Mouse (Mus musculus): ENCODE measurements around the gene Slc27a3. TPM values are rescaled to one million over a fixed set of nuclear protein-coding genes. Genes with fewer than 3 reads are reported as not detected.

Gene Slc27a3
- total and polyA plus RNA-seq, 3 experiments: 1.3 to 2.6 (median 1.9) TPM

- dilution Hi-C loops (cut with MboI; ENCODE audit: extremely low pct_ligation_motif_present, extremely low pct_unique_long_range_greater_than_20kb, low sequenced_read_pairs): no loop called here
- Histone ChIP-seq H3K9ac (ENCODE audit: insufficient read depth, low read depth) (no peak overlapping the region), H3K4me2 (ENCODE audit: insufficient read depth, low read depth, poor library complexity, severe bottlenecking) (no peak overlapping the region), H3K4me1 (ENCODE audit: control insufficient read depth in 1 of 2, insufficient read depth in 2 of 2) (no peaks in the 10 kb centered on the region), H3K27me3 (replicated peaks) (no peaks in the 10 kb centered on the region), H3K4me3 (replicated peaks in 1 of 3; ENCODE audit: low read depth in 2 of 3, low read length in 2 of 3, poor library complexity in 1 of 3) (no peak overlapping the region), H3K27ac (ENCODE audit: insufficient read depth, low read depth) (no peak overlapping the region), H3K9me3 (replicated peaks; ENCODE audit: low read length) (no peaks in the 10 kb centered on the region), H3K79me2 (replicated peaks; ENCODE audit: control insufficient read depth, extremely low read depth, insufficient read depth, poor library complexity, severe bottlenecking) (no peaks in the 10 kb centered on the region), H3K36me3 (replicated peaks in 1 of 2; ENCODE audit: control insufficient read depth in 1 of 2, insufficient read depth in 1 of 2, low read length in 1 of 2) (peaks cover 89 to 100% of the 10 kb centered on the region in 2 experiments)
- in situ Hi-C loops (cut with MboI; ENCODE audit: low pct_ligation_motif_present, low pct_unique_long_range_greater_than_20kb, low sequenced_read_pairs): no loop called here
- no peak for DNase-seq (ENCODE audit: extremely low read depth)
- TF ChIP-seq ZMIZ1 (IDR thresholded peaks at IDR 0.05; ENCODE audit: low read depth, low read length): no peak
- no peak for TF ChIP-seq MAX (IDR thresholded peaks at IDR 0.05; ENCODE audit: low read length)
- TF ChIP-seq JUND (conservative IDR thresholded peaks at IDR 0.05; ENCODE audit: low read depth, low read length): no peak
- no peak for TF ChIP-seq RCOR1 (conservative IDR thresholded peaks at IDR 0.05; ENCODE audit: low read depth, low read length)
- TF ChIP-seq USF2 (conservative IDR thresholded peaks at IDR 0.05; ENCODE audit: low read depth, low read length): no peak
- no peak for TF ChIP-seq EP300 (IDR thresholded peaks at IDR 0.05; ENCODE audit: low read length)
- TF ChIP-seq USF1 (IDR thresholded peaks at IDR 0.05; ENCODE audit: low read depth, low read length): no peak
- TF ChIP-seq IRF4 (IDR thresholded peaks at IDR 0.05; ENCODE audit: low read depth, low read length): no peak
- no peak for TF ChIP-seq ETS1 (conservative IDR thresholded peaks at IDR 0.05; ENCODE audit: low read depth, low read length)
- TF ChIP-seq POLR2A (IDR thresholded peaks at IDR 0.05; ENCODE audit: low read depth, low read length): no peak
- TF ChIP-seq CTCF (conservative IDR thresholded peaks at IDR 0.05 in 1 of 2, IDR thresholded peaks at IDR 0.05 in 1 of 2; ENCODE audit: low read depth in 2 of 2, low read length in 2 of 2): no peak
- no peak for TF ChIP-seq SMC3 (IDR thresholded peaks at IDR 0.05; ENCODE audit: low read depth, low read length)
- no peak for TF ChIP-seq MEF2A (IDR thresholded peaks at IDR 0.05; ENCODE audit: borderline replicate concordance, low read depth, low read length)
- no peak for TF ChIP-seq SIN3A (IDR thresholded peaks at IDR 0.05; ENCODE audit: low read length)
- TF ChIP-seq HCFC1 (IDR thresholded peaks at IDR 0.05; ENCODE audit: low read depth, low read length): no peak
- TF ChIP-seq MXI1 (IDR thresholded peaks at IDR 0.05; ENCODE audit: low read depth, low read length): no peak
- TF ChIP-seq CHD2 (IDR thresholded peaks at IDR 0.05; ENCODE audit: low read length): no peak
These were observed 16.7 kb upstream of the Slc27a3 start for GRCm38 (mm10) chr3:90406414-90406813.

DNA sequence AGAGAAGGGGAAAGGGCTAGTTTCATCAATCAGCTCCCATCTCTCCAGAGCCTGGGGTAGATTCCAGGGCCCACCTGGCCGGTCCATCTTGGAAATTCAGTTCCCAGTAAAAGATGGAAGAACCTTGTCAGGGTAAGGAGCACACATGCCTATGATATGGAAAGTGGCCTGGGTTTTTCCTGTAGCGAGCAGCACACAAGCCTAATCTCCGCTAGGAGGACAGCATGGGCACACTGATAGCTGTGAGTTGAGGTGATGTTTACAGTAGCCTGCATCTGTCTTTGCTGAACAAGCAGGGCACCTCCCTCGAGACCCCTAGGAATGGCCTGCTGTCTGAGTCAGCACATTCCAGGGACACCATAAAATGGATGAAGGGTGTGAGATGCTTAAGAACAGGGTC lies 14.9 kb upstream of the Slc27a3 start:
- Histone ChIP-seq H3K27me3 (replicated peaks) (no peaks in the 10 kb centered on the region), H3K4me3 (replicated peaks in 1 of 3; ENCODE audit: low read depth in 2 of 3, low read length in 2 of 3, poor library complexity in 1 of 3) (no peak overlapping the region), H3K4me2 (ENCODE audit: insufficient read depth, low read depth, poor library complexity, severe bottlenecking) (no peak overlapping the region), H3K27ac (ENCODE audit: insufficient read depth, low read depth) (no peak overlapping the region), H3K36me3 (replicated peaks in 1 of 2; ENCODE audit: control insufficient read depth in 1 of 2, insufficient read depth in 1 of 2, low read length in 1 of 2) (peaks cover 95 to 100% of the 10 kb centered on the region in 2 experiments), H3K79me2 (replicated peaks; ENCODE audit: control insufficient read depth, extremely low read depth, insufficient read depth, poor library complexity, severe bottlenecking) (no peaks in the 10 kb centered on the region), H3K9me3 (replicated peaks; ENCODE audit: low read length) (no peaks in the 10 kb centered on the region), H3K9ac (ENCODE audit: insufficient read depth, low read depth) (no peak overlapping the region), H3K4me1 (ENCODE audit: control insufficient read depth in 1 of 2, insufficient read depth in 2 of 2) (no peaks in the 10 kb centered on the region)
- no peak for TF ChIP-seq ELF1 (IDR thresholded peaks at IDR 0.05; ENCODE audit: low read depth, low read length)
- TF ChIP-seq ZKSCAN1 (IDR thresholded peaks at IDR 0.05; ENCODE audit: borderline replicate concordance, low read depth, low read length): no peak
- no peak for TF ChIP-seq IRF4 (IDR thresholded peaks at IDR 0.05; ENCODE audit: low read depth, low read length)
- TF ChIP-seq RCOR1 (conservative IDR thresholded peaks at IDR 0.05; ENCODE audit: low read depth, low read length): no peak
- TF ChIP-seq NRF1 (IDR thresholded peaks at IDR 0.05; ENCODE audit: low read depth, low read length): no peak
- TF ChIP-seq MAX (IDR thresholded peaks at IDR 0.05; ENCODE audit: low read length): no peak
- DNase-seq (ENCODE audit: extremely low read depth): no peak
- dilution Hi-C loops (cut with MboI; ENCODE audit: extremely low pct_ligation_motif_present, extremely low pct_unique_long_range_greater_than_20kb, low sequenced_read_pairs) (no loop called here), in situ Hi-C loops (cut with MboI; ENCODE audit: low pct_ligation_motif_present, low pct_unique_long_range_greater_than_20kb, low sequenced_read_pairs) (no loop called here)

Measured in CH12.LX (cell line).